Mouse (Mus musculus): ENCODE results near the gene Zbtb38. TPM values are rescaled to one million over a fixed set of nuclear protein-coding genes. Genes with fewer than 3 reads are reported as not detected.

Zbtb38 gene
- polyA plus RNA-seq, 1 experiment from 2014 or later: 29.8 TPM

DNA sequence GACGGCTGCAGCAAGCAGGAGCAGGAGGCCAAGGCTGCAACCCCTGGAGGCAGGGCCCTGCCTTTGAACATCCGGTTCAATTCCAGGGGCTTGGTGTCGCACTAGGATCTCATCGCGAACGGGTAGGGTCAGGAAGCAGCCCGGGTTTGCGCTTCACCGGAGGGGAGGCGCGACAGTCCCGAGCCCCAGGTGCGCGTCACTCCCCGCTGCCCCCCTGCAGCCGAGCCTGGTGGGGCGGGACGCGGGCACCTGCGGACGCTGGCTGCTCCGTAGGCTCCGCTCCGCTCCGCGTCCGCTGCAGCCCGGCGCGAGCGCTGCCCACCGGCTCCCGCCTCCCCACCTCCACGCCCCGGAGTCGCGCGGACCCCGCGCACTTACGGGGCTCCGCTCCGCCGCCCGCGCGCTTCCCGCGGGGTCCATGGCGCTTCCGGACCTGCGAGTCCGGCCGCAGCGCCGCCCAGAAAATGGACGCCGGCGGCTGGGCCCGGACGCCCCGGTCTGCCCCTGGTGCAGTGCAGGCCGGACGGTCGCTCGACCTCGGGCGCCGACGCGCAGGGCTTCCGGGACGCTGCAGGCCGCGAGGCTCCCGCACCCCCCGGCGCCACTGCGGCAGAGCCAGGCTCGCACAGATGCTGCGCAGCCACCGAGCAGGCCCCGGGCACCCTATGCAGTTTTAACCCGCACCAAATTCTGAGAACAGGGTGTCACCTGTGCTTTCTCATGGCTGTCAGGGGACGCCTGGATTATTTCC is 33.0 kb downstream of the Zbtb38 start:
- peak; percentile 87 for ATAC-seq (replicated peaks; ENCODE audit: insufficient number of reproducible peaks, insufficient read depth, low FRiP score, low read depth)
- peak overlapping the region; percentile 79 for H3K4me2 ChIP-seq
- no peaks in the 10 kb centered on the region for H3K9me3 ChIP-seq (replicated peaks)
- peaks cover 3% of the 10 kb centered on the region; the same call in 1 of the 2 replicates for H3K36me3 ChIP-seq
- H3K27ac ChIP-seq: peak overlapping the region; percentile 98
- H3K9ac ChIP-seq: peak overlapping the region; percentile 97
- H3K27me3 ChIP-seq: no peaks in the 10 kb centered on the region
- under 1% methylated on average over 85 of the region's 85 CpGs for WGBS
- H3K4me1 ChIP-seq (replicated peaks): peaks cover 38% of the 10 kb centered on the region
- peak overlapping the region; percentile 85 for H3K4me3 ChIP-seq

- ATAC-seq (replicated peaks; ENCODE audit: insufficient number of reproducible peaks, insufficient read depth, low FRiP score, low read depth): no peak
- peaks cover 44% of the 10 kb centered on the region for H3K4me1 ChIP-seq (replicated peaks)
- no peaks in the 10 kb centered on the region for H3K9me3 ChIP-seq (replicated peaks)
- H3K27me3 ChIP-seq: no peaks in the 10 kb centered on the region
- H3K9ac ChIP-seq: peak overlapping the region; percentile 97
- peak overlapping the region; percentile 79 for H3K4me2 ChIP-seq
- peak overlapping the region; percentile 85 for H3K4me3 ChIP-seq
- H3K27ac ChIP-seq: peak overlapping the region; percentile 98
- 47% methylated on average over 10 of the region's 10 CpGs for whole genome bisulfite sequencing
- H3K36me3 ChIP-seq: peaks cover 3% of the 10 kb centered on the region; the same call in 1 of the 2 replicates
Measured at GRCm38 (mm10) chr9:96718888-96719287, 33.7 kb downstream of the Zbtb38 start.

GRCm38 (mm10) chr9:96718402-96718798 is 34.2 kb downstream of the Zbtb38 start:
- Histone ChIP-seq H3K27ac (no peak overlapping the region; the same call in 1 of the 2 replicates), H3K4me2 (peak overlapping the region; percentile 79), H3K9ac (0 out of 2 replicates have a peak overlapping the region, but pooled peaks have one; percentile 97), H3K4me1 (replicated peaks) (peaks cover 42% of the 10 kb centered on the region), H3K4me3 (peak overlapping the region; percentile 85), H3K9me3 (replicated peaks) (no peaks in the 10 kb centered on the region), H3K36me3 (peaks cover 3% of the 10 kb centered on the region; the same call in 1 of the 2 replicates), H3K27me3 (no peaks in the 10 kb centered on the region)
- 90% methylated on average over 8 of the region's 8 CpGs for WGBS
- no peak for ATAC-seq (replicated peaks; ENCODE audit: insufficient number of reproducible peaks, insufficient read depth, low FRiP score, low read depth)

DNA sequence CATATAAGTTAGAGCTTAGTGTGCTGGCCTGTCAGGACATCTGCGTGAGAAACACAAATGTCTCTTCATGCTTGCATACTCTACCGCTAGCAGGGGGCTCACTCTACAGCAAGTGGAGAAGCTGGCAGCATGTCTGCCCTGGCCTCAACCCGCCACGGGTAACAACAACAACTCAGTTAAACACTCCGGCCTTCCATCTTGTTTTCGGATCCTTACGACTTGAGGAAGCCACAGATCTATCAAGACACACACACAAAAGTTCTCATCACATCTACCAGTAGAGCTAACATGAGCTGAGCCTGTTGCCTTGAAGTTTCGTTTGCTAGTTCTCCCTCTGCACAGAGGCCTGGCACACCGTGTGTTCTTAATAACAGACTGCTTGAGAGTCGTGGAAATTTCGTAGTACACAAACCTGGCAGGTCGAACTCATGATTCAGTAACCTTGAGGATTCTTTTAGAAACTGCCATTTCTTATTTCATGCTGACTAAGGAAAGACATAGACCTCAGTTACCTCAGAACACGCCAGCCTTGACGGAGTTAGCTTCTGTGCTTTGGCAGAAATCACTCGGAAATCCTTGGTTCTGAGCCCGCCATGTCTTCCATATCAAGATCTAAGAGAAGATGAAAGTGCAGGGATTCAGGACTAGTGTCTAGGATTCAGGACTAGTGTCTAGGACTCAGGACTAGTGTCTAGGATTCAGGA is 34.8 kb downstream of the Zbtb38 start:
- ATAC-seq (replicated peaks; ENCODE audit: insufficient number of reproducible peaks, insufficient read depth, low FRiP score, low read depth): no peak
- H3K9ac ChIP-seq: no peak overlapping the region
- no peak overlapping the region for H3K4me3 ChIP-seq
- H3K36me3 ChIP-seq: peaks cover 3% of the 10 kb centered on the region; the same call in 1 of the 2 replicates
- H3K9me3 ChIP-seq (replicated peaks): no peaks in the 10 kb centered on the region
- H3K27ac ChIP-seq: no peak overlapping the region
- no peaks in the 10 kb centered on the region for H3K27me3 ChIP-seq
- WGBS: 90% methylated on average over 16 of the region's 16 CpGs
- peaks cover 42% of the 10 kb centered on the region for H3K4me1 ChIP-seq (replicated peaks)
- H3K4me2 ChIP-seq: 0 out of 2 replicates have a peak overlapping the region, but pooled peaks have one; percentile 79

DNA sequence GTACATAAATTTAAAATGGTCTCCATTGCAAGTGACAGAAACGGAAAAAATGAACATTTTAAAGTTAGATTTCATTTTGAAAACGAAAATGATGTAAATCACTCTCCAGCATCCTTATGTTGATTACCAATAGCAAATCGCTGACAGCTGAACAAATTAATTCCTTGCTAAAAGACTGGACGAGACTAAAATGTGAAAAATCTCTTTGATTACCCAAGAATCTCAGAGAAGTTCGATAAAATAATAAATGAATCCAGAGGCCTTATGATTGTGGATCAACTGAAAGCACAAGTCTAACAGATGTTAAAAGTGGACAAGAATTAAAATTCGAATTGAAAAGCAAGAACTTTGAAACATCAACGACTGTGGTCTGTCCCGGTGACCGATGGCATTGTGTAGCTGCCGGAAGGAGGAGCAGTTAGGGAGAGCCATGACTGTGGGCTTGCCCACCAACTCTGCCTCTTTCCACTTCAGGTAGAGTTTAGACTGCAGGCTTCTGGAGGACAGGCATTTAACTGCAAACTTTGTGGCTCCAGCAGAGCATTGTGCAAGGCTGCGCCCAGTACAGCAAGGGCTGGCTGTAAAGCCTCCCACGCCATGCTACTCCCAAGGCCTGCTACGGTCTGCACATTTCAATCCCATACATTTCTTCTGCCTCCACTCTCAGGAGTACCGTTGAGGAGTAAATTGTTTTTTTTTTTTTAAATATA is 35.7 kb downstream of the Zbtb38 start:
- no peak overlapping the region for H3K4me3 ChIP-seq
- no peaks in the 10 kb centered on the region for H3K27me3 ChIP-seq
- WGBS: 88% methylated on average over 14 of the region's 14 CpGs
- no peak overlapping the region for H3K4me2 ChIP-seq
- no peak overlapping the region for H3K27ac ChIP-seq
- peaks cover 50% of the 10 kb centered on the region for H3K4me1 ChIP-seq (replicated peaks)
- no peak for ATAC-seq (replicated peaks; ENCODE audit: insufficient number of reproducible peaks, insufficient read depth, low FRiP score, low read depth)
- H3K9me3 ChIP-seq (replicated peaks): no peaks in the 10 kb centered on the region
- H3K9ac ChIP-seq: no peak overlapping the region
- H3K36me3 ChIP-seq: peaks cover 3% of the 10 kb centered on the region; the same call in 1 of the 2 replicates

DNA sequence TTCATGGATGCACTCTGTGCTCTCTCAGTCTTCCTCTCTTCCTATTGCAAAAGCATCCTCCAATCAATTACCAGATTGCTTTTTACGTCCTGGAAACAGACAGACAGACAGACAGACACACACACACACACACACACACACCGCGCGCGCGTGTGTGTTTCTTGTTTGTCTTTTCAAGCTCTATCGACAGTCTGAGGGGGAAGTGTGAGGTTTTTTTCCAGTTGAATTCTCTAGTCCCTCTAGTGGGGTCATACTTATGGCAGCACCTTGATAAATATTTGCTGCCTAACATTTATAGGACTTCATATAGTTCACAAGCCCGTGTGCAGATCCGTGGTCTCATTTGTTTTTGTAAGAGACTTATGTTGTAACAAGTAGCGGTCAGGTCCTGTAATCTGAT is 36.5 kb downstream of the Zbtb38 start:
- no peak overlapping the region for H3K9ac ChIP-seq

DNA sequence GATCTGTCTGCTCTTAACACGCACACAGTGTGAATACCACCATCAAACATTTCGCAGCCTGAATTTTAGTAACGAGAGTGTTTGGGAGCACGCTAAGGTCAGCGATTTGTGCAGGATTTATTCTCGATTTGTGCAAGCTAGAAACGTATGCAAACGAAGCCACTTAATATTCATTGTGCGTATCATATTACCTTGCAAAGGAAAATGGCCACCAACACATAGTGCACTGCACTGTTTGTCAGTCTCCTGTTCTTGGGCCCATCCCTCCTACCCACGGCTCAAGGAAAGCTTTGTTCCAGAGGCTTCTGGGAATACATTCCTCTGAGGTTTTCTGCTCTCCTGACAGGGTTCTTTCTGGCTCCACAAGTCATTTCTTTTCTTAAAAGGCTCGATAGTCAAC is 37.5 kb downstream of the Zbtb38 start:
- Histone ChIP-seq H3K27ac (peak overlapping the region; percentile 74), H3K9me3 (replicated peaks) (no peaks in the 10 kb centered on the region), H3K27me3 (no peaks in the 10 kb centered on the region), H3K9ac (no peak overlapping the region), H3K4me3 (no peak overlapping the region), H3K36me3 (peaks cover 3% of the 10 kb centered on the region; the same call in 1 of the 2 replicates), H3K4me2 (no peak overlapping the region), H3K4me1 (replicated peaks) (peaks cover 52% of the 10 kb centered on the region)
- ATAC-seq (replicated peaks; ENCODE audit: insufficient number of reproducible peaks, insufficient read depth, low FRiP score, low read depth): no peak
- WGBS: 82% methylated on average over 11 of the region's 11 CpGs

More for the DNA sequence above, 36.5 kb downstream of the Zbtb38 start:
- no peak for ATAC-seq (replicated peaks; ENCODE audit: insufficient number of reproducible peaks, insufficient read depth, low FRiP score, low read depth)
- peaks cover 50% of the 10 kb centered on the region for H3K4me1 ChIP-seq (replicated peaks)
- H3K4me3 ChIP-seq: no peak overlapping the region
- H3K27me3 ChIP-seq: no peaks in the 10 kb centered on the region
- H3K36me3 ChIP-seq: peaks cover 3% of the 10 kb centered on the region; the same call in 1 of the 2 replicates
- WGBS: 75% methylated on average over 10 of the region's 10 CpGs
- H3K27ac ChIP-seq: no peak overlapping the region
- no peak overlapping the region for H3K4me2 ChIP-seq
- no peaks in the 10 kb centered on the region for H3K9me3 ChIP-seq (replicated peaks)

DNA sequence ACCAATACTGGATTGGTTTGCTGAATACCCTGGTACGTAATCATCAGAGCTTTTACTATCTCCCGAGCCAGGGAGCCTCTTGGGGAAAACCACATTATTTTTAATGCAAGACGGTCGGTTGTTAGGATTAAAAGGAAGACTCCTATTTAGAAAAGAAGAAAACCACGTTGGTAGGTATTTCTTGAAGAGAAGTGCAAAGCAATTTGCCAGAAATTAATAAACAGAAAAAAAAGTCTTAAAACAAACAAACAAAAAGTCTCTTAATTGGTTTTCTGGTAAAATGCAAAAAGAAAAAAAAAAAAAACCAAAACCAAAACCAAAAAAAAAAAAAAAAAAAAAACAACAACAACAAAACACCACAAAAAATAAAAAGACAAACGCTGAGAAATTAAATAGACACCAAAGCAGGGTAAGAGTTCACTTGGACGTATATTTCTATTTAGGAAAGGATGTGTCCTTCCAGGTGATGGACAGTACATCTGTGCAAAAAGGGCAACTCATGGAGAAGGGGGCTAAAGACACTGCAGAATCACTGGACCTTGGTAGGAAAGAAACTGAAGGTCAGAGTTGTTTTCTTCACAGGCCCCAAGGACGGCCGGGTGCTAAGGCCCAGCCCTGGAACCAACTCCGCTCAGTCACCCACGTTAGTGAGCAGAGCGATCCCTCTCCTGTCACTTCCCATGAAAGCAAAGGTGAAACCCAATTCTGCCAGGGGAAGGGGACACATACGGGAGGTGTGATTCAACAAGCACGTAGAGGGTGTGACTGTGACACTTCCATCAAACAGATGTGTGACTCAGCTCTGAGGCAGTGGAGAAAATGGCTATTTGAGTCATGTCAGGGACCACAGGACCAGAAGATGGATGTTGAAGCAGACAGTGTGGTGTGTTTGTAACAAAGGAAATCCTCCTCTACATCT is 38.9 kb downstream of the Zbtb38 start:
- 68% methylated on average over 14 of the region's 14 CpGs for WGBS
- Histone ChIP-seq H3K27me3 (no peaks in the 10 kb centered on the region), H3K4me1 (replicated peaks) (peaks cover 55% of the 10 kb centered on the region), H3K4me2 (peak overlapping the region; percentile 46), H3K4me3 (no peak overlapping the region), H3K9me3 (replicated peaks) (no peaks in the 10 kb centered on the region), H3K9ac (no peak overlapping the region), H3K27ac (peak overlapping the region; percentile 87), H3K36me3 (peaks cover 3% of the 10 kb centered on the region; the same call in 1 of the 2 replicates)
- ATAC-seq (replicated peaks; ENCODE audit: insufficient number of reproducible peaks, insufficient read depth, low FRiP score, low read depth): no peak

DNA sequence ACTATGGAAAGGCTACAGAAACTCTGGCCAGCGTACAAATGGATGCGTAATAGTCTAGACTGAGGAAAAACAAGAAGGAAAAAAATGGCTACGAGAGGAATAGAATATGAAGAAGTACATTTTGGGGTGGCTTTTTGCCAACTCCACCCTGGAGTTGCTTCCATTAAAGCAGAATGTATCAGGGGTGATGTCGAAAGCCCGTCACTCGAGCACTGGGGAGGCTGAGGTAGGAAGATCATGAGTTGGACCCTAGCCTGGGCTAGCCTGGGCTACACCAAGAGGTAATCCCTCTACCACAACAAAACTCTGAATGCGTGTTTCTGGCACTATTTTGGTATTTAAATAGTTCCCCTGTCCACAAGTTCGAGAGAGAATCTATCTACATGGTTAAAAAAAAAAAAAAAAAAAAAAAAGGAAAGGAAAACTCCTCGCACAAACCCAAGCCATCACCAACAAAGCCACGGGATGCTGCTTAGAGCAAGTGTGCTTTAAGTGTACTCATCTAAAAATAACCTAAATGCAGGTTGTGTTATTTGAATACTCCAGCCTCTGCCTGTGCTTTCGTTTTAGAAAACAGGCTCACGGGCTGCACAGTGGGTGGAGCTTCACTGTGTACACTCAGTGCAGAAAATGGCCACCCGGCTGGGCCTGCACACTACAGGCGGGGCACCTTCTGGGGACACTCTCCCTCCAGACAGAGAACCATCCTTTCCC is 39.7 kb downstream of the Zbtb38 start:
- Histone ChIP-seq H3K9me3 (replicated peaks) (no peaks in the 10 kb centered on the region), H3K4me2 (peak overlapping the region; percentile 46), H3K27me3 (no peaks in the 10 kb centered on the region), H3K9ac (no peak overlapping the region), H3K4me3 (no peak overlapping the region), H3K4me1 (replicated peaks) (peaks cover 55% of the 10 kb centered on the region), H3K27ac (peak overlapping the region; percentile 87), H3K36me3 (peaks cover 3% of the 10 kb centered on the region; the same call in 1 of the 2 replicates)
- ATAC-seq (replicated peaks; ENCODE audit: insufficient number of reproducible peaks, insufficient read depth, low FRiP score, low read depth): 0 out of 2 replicates have a peak, but pooled peaks have one; percentile 72
- WGBS: 63% methylated on average over 14 of the region's 14 CpGs

GRCm38 (mm10) chr9:96712045-96712444 is 40.6 kb downstream of the Zbtb38 start:
- peak overlapping the region; percentile 87 for H3K27ac ChIP-seq
- 51% methylated on average over 12 of the region's 12 CpGs for WGBS
- H3K4me3 ChIP-seq: no peak overlapping the region
- ATAC-seq (replicated peaks; ENCODE audit: insufficient number of reproducible peaks, insufficient read depth, low FRiP score, low read depth): no peak; the same call in 1 of the 2 replicates
- H3K9ac ChIP-seq: 0 out of 2 replicates have a peak overlapping the region, but pooled peaks have one; percentile 3
- H3K4me1 ChIP-seq (replicated peaks): peaks cover 61% of the 10 kb centered on the region
- no peaks in the 10 kb centered on the region for H3K9me3 ChIP-seq (replicated peaks)
- H3K4me2 ChIP-seq: peak overlapping the region; percentile 24
- H3K36me3 ChIP-seq: peaks cover 3% of the 10 kb centered on the region; the same call in 1 of the 2 replicates
- no peaks in the 10 kb centered on the region for H3K27me3 ChIP-seq
